Mouse (Mus musculus): ENCODE measurements around the gene Pkig. TPM values are rescaled to one million over a fixed set of nuclear protein-coding genes. Genes with fewer than 3 reads are reported as not detected.
A peak's percentile ranks its signal among the peaks of the same experiment; 100 is the strongest.

Pkig gene
- polyA plus RNA-seq, 1 experiment from 2014 or later = 116 TPM

GRCm38 (mm10) chr2:163749647-163750611 is 91.7 kb downstream of the Pkig start, which contains the start of gene Ada:
TSS of gene Ada (minus strand) at chr2:163750239.
- Histone ChIP-seq H3K4me2 (peak within 1 kb of the TSS; percentile 97), H3K27me3 (peaks cover 25% of the 10 kb centered on the region), H3K9ac (peak within 1 kb of the TSS; percentile 73), H3K36me3 (no peaks in the 10 kb centered on the region), H3K27ac (replicated peaks) (no peak within 1 kb of the TSS), H3K4me3 (peak within 1 kb of the TSS; percentile 55), H3K4me1 (replicated peaks) (peaks cover 15% of the 10 kb centered on the region), H3K9me3 (no peaks in the 10 kb centered on the region)
- peak; percentile 79 for ATAC-seq (ENCODE audit: low read depth)
- WGBS = under 1% methylated on average over 56 of the region's 57 CpGs

GRCm38 (mm10) chr2:163754228-163754627 is 96.0 kb downstream of the Pkig start:
- WGBS = 59% methylated on average over 5 of the region's 5 CpGs
- no peak overlapping the region for H3K27ac ChIP-seq (replicated peaks)
- no peak for ATAC-seq (ENCODE audit: low read depth)
- no peak overlapping the region for H3K9ac ChIP-seq
- H3K9me3 ChIP-seq = no peaks in the 10 kb centered on the region
- H3K4me3 ChIP-seq = no peak overlapping the region
- peaks cover 15% of the 10 kb centered on the region for H3K27me3 ChIP-seq
- H3K36me3 ChIP-seq = no peaks in the 10 kb centered on the region
- peaks cover 19% of the 10 kb centered on the region for H3K4me1 ChIP-seq (replicated peaks)
- H3K4me2 ChIP-seq = no peak overlapping the region

- no peak overlapping the region for H3K4me2 ChIP-seq
- no peak overlapping the region for H3K27ac ChIP-seq (replicated peaks)
- H3K36me3 ChIP-seq = no peaks in the 10 kb centered on the region
- no peaks in the 10 kb centered on the region for H3K9me3 ChIP-seq
- WGBS = 55% methylated on average over 2 of the region's 2 CpGs
- H3K4me3 ChIP-seq = no peak overlapping the region
- H3K27me3 ChIP-seq = no peaks in the 10 kb centered on the region
- no peak for ATAC-seq (ENCODE audit: low read depth)
- peaks cover 6% of the 10 kb centered on the region; the same call in 1 of the 2 replicates for H3K4me1 ChIP-seq (replicated peaks)
- no peak overlapping the region for H3K9ac ChIP-seq
Measured at GRCm38 (mm10) chr2:163756723-163757122, 98.5 kb downstream of the Pkig start.

- ATAC-seq (ENCODE audit: low read depth) = no peak
- WGBS = 77% methylated on average over 2 of the region's 2 CpGs
- Histone ChIP-seq H3K9ac (no peak overlapping the region), H3K27ac (replicated peaks) (no peak overlapping the region), H3K27me3 (no peaks in the 10 kb centered on the region), H3K4me2 (no peak overlapping the region), H3K4me3 (no peak overlapping the region), H3K4me1 (replicated peaks) (peaks cover 6% of the 10 kb centered on the region; the same call in 1 of the 2 replicates), H3K36me3 (no peaks in the 10 kb centered on the region), H3K9me3 (no peaks in the 10 kb centered on the region)
Measured at GRCm38 (mm10) chr2:163758146-163758545, 100.0 kb downstream of the Pkig start.

GRCm38 (mm10) chr2:163760589-163760988 is 102.4 kb downstream of the Pkig start:
- Histone ChIP-seq H3K36me3 (no peaks in the 10 kb centered on the region), H3K27me3 (no peaks in the 10 kb centered on the region), H3K4me2 (no peak overlapping the region), H3K27ac (replicated peaks) (no peak overlapping the region), H3K4me3 (no peak overlapping the region), H3K9me3 (no peaks in the 10 kb centered on the region), H3K9ac (no peak overlapping the region), H3K4me1 (replicated peaks) (peaks cover 6% of the 10 kb centered on the region; the same call in 1 of the 2 replicates)
- WGBS = 82% methylated on average over 6 of the region's 6 CpGs
- ATAC-seq (ENCODE audit: low read depth) = no peak

GRCm38 (mm10) chr2:163761402-163761801 is 103.2 kb downstream of the Pkig start:
- H3K4me1 ChIP-seq (replicated peaks) = peaks cover 6% of the 10 kb centered on the region; the same call in 1 of the 2 replicates
- H3K9me3 ChIP-seq = no peaks in the 10 kb centered on the region
- no peak overlapping the region for H3K4me2 ChIP-seq
- WGBS = 82% methylated on average over 7 of the region's 7 CpGs
- H3K36me3 ChIP-seq = no peaks in the 10 kb centered on the region
- no peak overlapping the region for H3K9ac ChIP-seq
- H3K4me3 ChIP-seq = no peak overlapping the region
- H3K27me3 ChIP-seq = no peaks in the 10 kb centered on the region
- no peak for ATAC-seq (ENCODE audit: low read depth)
- no peak overlapping the region for H3K27ac ChIP-seq (replicated peaks)

GRCm38 (mm10) chr2:163766261-163766660 is 108.1 kb downstream of the Pkig start:
- H3K9me3 ChIP-seq = no peaks in the 10 kb centered on the region
- ATAC-seq (ENCODE audit: low read depth) = no peak
- no peak overlapping the region for H3K27ac ChIP-seq (replicated peaks)
- no peak overlapping the region for H3K4me3 ChIP-seq
- H3K4me2 ChIP-seq = no peak overlapping the region
- H3K9ac ChIP-seq = no peak overlapping the region
- H3K36me3 ChIP-seq = no peaks in the 10 kb centered on the region
- no peaks in the 10 kb centered on the region for H3K27me3 ChIP-seq
- no peaks in the 10 kb centered on the region for H3K4me1 ChIP-seq (replicated peaks)

- Histone ChIP-seq H3K4me1 (replicated peaks) (no peaks in the 10 kb centered on the region), H3K36me3 (no peaks in the 10 kb centered on the region), H3K27ac (replicated peaks) (no peak overlapping the region), H3K4me2 (no peak overlapping the region), H3K27me3 (no peaks in the 10 kb centered on the region), H3K9ac (no peak overlapping the region), H3K9me3 (no peaks in the 10 kb centered on the region), H3K4me3 (no peak overlapping the region)
- WGBS = 72% methylated on average over 1 of the region's 1 CpGs
- no peak for ATAC-seq (ENCODE audit: low read depth)
Measured at GRCm38 (mm10) chr2:163766890-163767289, 108.7 kb downstream of the Pkig start.

- Histone ChIP-seq H3K36me3 (no peaks in the 10 kb centered on the region), H3K27me3 (no peaks in the 10 kb centered on the region), H3K27ac (replicated peaks) (no peak overlapping the region), H3K9ac (no peak overlapping the region), H3K9me3 (no peaks in the 10 kb centered on the region), H3K4me3 (no peak overlapping the region), H3K4me2 (no peak overlapping the region), H3K4me1 (replicated peaks) (no peaks in the 10 kb centered on the region)
- no peak for ATAC-seq (ENCODE audit: low read depth)
- WGBS = 86% methylated on average over 8 of the region's 8 CpGs
Measured at GRCm38 (mm10) chr2:163770731-163771130, 112.5 kb downstream of the Pkig start.

Other genes with a start within 250 kb of the Pkig start
- gene Oser1, start 233.7 kb upstream of the Pkig start, polyA plus RNA-seq (2015; fragmentation: Nextera tagmentation; extraction: Ambion mirVana) = 74.5 and 83.4 TPM in 2 replicates
- gene Gdap1l1, start 219.9 kb upstream of the Pkig start, polyA plus RNA-seq (2015; fragmentation: Nextera tagmentation; extraction: Ambion mirVana) = 115 and 117 TPM in 2 replicates
- 15.0 and 16.5 TPM in 2 replicates for gene Fitm2, start 185.8 kb upstream of the Pkig start, polyA plus RNA-seq (2015; fragmentation: Nextera tagmentation; extraction: Ambion mirVana)
- gene R3hdml, start 166.1 kb upstream of the Pkig start, polyA plus RNA-seq (2015; fragmentation: Nextera tagmentation; extraction: Ambion mirVana) = not detected in 2 replicates
- gene Hnf4a, start 151.6 kb upstream of the Pkig start, polyA plus RNA-seq (2015; fragmentation: Nextera tagmentation; extraction: Ambion mirVana) = not detected in 2 replicates
- 39.2 and 42.2 TPM in 2 replicates for gene Ttpal, start 56.1 kb upstream of the Pkig start, polyA plus RNA-seq (2015; fragmentation: Nextera tagmentation; extraction: Ambion mirVana)
- gene Serinc3, start 13.3 kb upstream of the Pkig start, polyA plus RNA-seq (2015; fragmentation: Nextera tagmentation; extraction: Ambion mirVana) = 36.8 and 39.1 TPM in 2 replicates
- gene Ada, start 91.9 kb downstream of the Pkig start, polyA plus RNA-seq (2015; fragmentation: Nextera tagmentation; extraction: Ambion mirVana) = 1.9 and 2.5 TPM in 2 replicates
- 0.32 TPM in 1 of 2 replicates, not detected in the other for gene Ccn5, start 162.5 kb downstream of the Pkig start, polyA plus RNA-seq (2015; fragmentation: Nextera tagmentation; extraction: Ambion mirVana)
- not detected in 2 replicates for gene Kcnk15, start 195.3 kb downstream of the Pkig start, polyA plus RNA-seq (2015; fragmentation: Nextera tagmentation; extraction: Ambion mirVana)